Mouse (Mus musculus): ENCODE measurements around the gene Rassf4.

GRCm38 (mm10) chr6:116718920-116719319, 45.2 kb upstream of the Rassf4 start:
- TF ChIP-seq CTCF (conservative IDR thresholded peaks at IDR 0.05; ENCODE audit: low read length), result no peak
- TF ChIP-seq NANOG (IDR thresholded peaks at IDR 0.05; ENCODE audit: borderline replicate concordance, low read length), result no peak
- TF ChIP-seq POU5F1 (IDR thresholded peaks at IDR 0.05; ENCODE audit: borderline replicate concordance, low read length), result no peak
